Mouse (Mus musculus) layer of hippocampus, adult 11-12 months (tissue): Measurements from ENCODE around the gene Gm8206.
A peak's percentile ranks its signal among the peaks of the same experiment; 100 is the strongest.
"Not testable (repeated sequence)": the region's sequence is repeated elsewhere in the genome, so short reads cannot be mapped to it uniquely, and the experiment has no call there.

Experiments
- DNase-seq: peaks from one replicate; pipeline ENCODE4 v3.0.0; 2022; ENCODE audit warnings: low spot score

Gene Gm8206

GRCm38 (mm10) chr14:6093842-6094241 is at the start of gene Gm8206:
Gm8206 (minus strand) TSS chr14:6093942.
- DNase-seq: not testable (repeated sequence)

GRCm38 (mm10) chr14:6125707-6126106 is 32.0 kb upstream of the Gm8206 start, which contains the start of gene Gm3476:
Gm3476 (minus strand) TSS chr14:6125807.
- DNase-seq: not testable (repeated sequence)

- peak; percentile 47 for DNase-seq
These were observed 14.7 kb upstream of the Gm8206 start, which contains the start of gene Gm3468 for GRCm38 (mm10) chr14:6108272-6108925. Gm3468 (minus strand) TSS chr14:6108665.

- DNase-seq: not testable (repeated sequence)
These were observed 13.8 kb upstream of the Gm8206 start for GRCm38 (mm10) chr14:6107500-6107899.

- DNase-seq: not testable (repeated sequence)
These were observed 35.6 kb downstream of the Gm8206 start, which contains the start of gene Gm6337 for GRCm38 (mm10) chr14:6058167-6058566. Gm6337 (minus strand) TSS chr14:6058267.

- not testable (repeated sequence) for DNase-seq
These were observed 106.6 kb downstream of the Gm8206 start for GRCm38 (mm10) chr14:5987136-5987535.

GRCm38 (mm10) chr14:5979037-5979436 is 114.7 kb downstream of the Gm8206 start, which contains the start of gene Gm3453:
Gm3453 (minus strand) TSS chr14:5979137.
- DNase-seq: not testable (repeated sequence)
